Mouse (Mus musculus): Measurements from ENCODE around the gene Zfp335.
A peak's percentile ranks its signal among the peaks of the same experiment; 100 is the strongest.
"Not testable (repeated sequence)": the region's sequence is repeated elsewhere in the genome, so short reads cannot be mapped to it uniquely, and the experiment has no call there.

Gene Zfp335

GRCm38 (mm10) chr2:164891908-164892695 is 19.5 kb downstream of the Zfp335 start:
- peak; percentile 59 for DNase-seq

- no peak for DNase-seq
Observed at GRCm38 (mm10) chr2:164891056-164891834, 20.3 kb downstream of the Zfp335 start.

- DNase-seq, result no peak
Observed at GRCm38 (mm10) chr2:164890411-164891049, 21.0 kb downstream of the Zfp335 start.

GRCm38 (mm10) chr2:164889960-164890359 is 21.6 kb downstream of the Zfp335 start:
- DNase-seq, result no peak

- peak; percentile 23 for DNase-seq
Observed at GRCm38 (mm10) chr2:164888996-164889395, 22.6 kb downstream of the Zfp335 start.

DNA sequence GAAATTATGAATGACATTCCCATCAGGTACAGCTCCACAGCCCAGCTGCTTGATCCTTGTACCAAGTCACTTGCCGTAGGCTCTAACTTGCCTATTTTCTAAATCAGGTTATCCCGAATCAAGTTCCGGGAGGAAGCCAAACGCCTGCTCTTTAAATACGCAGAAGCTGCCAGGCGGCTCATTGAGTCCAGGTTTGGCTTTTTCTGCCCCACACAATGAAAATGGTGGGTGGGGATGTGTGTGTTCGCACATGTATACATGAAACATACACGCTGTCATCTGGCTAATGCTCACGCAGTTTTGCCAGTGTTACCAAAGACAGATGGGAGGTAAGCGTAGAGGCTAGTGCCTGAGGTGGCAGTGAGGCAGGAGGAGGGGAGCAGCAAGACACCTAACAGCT is 24.9 kb downstream of the Zfp335 start:
- DNase-seq, result peak; percentile 5

DNA sequence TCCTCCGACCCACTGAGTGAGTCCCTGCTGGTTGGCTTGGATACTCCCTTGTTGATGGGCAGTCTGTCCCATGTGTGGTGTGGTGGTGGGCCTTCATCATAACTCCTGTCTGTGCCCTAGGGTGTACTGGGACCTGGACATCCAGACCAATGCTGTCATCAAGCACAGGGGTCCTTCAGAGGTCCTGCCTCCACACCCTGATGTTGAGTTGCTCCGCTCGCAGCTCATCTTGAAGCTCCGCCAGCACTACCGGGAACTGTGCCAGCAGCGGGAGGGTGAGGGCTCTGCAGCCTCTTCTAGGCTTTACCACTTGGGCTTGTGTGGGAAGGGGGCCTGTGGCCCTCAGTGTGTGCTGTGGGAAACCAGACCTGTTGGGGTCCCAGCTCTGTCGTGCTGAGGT is 25.8 kb downstream of the Zfp335 start:
- DNase-seq, result peak; percentile 82

DNA sequence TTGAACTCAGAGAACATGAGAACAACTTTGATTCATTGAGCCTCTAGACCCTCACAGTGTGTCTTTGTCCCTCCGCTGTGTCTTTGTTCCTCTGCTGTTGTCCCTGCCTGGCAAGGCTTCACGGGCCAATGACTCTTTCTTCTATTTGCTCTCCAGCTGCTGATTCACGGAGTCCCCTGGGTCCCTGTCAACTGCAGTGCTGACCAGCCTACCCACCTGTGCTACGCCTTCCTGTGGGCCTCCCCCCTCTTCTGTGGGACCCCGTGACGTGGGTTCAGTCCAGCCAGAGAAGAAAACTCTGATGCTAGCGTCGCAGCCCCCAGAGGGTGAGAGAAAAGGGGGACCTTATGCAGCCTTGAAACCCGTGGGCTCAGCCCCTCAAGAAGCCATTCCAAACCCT is 28.9 kb downstream of the Zfp335 start:
- DNase-seq, result no peak

- peak; percentile 92 for DNase-seq
Observed at GRCm38 (mm10) chr2:164879568-164880277, 31.8 kb downstream of the Zfp335 start.

GRCm38 (mm10) chr2:164879228-164879567 is 32.4 kb downstream of the Zfp335 start, which contains the start of gene Pcif1:
Gene Pcif1, plus strand, starts transcription at chr2:164879304.
- DNase-seq, result peak; percentile 95

GRCm38 (mm10) chr2:164878509-164879227 is 32.9 kb downstream of the Zfp335 start:
- peak; percentile 66 for DNase-seq

DNA sequence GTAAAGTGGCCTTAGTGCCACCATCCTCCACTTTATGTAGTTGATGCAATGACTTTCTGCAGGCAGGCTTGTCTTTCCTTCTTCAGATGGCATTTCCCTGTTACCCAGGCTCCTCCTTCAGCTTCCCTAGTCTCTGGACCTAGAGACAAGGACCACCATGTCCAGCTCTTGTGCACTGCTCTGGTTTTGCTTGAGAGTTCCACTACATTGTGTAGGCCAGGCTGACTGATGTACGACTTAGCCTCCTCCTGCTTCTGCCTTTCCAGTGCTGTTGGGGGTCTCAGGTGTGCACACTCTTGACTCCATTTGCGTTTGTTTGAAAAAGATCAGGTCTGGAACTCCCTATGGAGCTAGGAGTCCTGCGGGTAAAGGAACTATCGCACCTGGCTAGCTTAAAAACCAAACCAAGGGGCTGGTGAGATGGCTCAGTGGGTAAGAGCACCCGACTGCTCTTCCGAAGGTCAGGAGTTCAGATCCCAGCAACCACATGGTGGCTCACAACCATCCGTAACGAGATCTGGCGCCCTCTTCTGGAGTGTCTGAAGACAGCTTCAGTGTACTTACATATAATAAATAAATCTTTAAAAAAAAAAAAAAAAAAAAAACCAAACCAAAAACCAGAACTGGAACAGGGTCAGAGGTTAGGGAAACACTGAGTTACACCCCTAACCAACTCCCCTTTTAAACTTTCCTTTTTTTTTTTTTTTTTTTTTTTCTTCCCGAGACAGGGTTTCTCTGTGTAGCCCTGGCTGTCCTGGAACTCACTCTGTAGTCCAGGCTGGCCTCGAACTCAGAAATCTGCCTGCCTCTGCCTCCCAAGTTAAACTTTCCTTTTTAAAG is 34.0 kb downstream of the Zfp335 start:
- not testable (repeated sequence) for DNase-seq

DNA sequence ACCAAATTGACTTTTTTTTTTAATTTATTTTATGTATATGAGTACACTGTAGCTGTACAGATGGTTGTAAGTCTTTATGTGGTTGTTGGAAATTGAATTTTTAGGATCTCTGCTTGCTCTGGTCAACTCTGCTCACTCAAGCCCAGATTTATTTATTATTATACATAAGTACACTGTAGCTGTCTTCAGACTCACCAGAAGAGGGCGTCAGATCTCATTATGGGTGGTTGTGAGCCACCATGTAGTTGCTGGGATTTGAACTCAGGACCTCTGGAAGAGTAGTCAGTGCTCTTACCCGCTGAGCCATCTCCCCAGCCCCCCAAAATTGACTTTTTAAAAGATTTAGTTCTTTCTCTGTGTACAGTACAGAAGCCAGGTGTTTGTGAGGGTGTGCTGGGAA is 35.9 kb downstream of the Zfp335 start:
- not testable (repeated sequence) for DNase-seq

DNA sequence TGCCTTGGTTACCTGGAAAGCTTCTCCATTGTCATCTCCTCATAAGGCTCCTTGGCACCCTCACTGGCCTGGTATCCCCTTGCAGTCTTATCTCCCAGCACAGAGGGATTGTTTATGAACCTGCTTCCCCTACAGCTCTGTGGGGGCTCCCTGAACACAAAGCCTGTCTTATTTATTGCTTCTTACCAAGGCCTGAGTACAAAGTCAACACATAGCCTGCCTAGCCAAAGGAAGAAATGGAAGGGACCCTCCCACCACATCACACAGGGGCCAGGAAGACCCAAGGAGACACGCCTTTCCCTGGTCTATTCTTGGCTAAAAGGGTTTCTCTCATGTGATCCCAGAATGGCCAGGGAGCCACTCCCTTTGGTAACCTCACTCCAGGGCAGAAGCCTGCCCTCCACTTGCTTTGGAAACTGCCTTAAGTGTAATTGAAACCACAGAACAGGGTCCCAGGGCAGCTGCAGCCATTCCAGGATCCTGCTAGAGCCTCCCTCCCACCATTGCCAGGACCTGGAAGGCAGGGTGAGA is 37.3 kb downstream of the Zfp335 start:
- no peak for DNase-seq

DNA sequence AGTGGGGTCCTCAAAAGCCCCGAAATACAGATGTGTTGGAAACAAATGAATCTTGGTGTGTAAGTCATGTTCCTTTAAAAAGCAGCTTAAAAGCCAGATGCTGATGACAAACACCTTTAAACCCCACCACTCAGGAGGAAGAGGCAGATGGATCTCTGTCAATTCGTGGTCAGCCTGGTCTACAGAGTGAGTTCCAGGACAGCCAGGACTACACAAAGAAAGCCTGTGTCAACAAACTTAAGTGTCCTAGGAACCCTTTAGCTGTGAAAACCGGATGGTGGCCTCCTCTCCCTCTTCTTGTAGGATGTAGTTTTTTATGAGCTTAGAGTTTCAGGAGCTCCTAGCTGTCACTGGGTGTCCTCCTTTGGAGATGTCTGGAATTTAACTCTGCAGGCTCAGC is 37.9 kb downstream of the Zfp335 start:
- no peak for DNase-seq

DNA sequence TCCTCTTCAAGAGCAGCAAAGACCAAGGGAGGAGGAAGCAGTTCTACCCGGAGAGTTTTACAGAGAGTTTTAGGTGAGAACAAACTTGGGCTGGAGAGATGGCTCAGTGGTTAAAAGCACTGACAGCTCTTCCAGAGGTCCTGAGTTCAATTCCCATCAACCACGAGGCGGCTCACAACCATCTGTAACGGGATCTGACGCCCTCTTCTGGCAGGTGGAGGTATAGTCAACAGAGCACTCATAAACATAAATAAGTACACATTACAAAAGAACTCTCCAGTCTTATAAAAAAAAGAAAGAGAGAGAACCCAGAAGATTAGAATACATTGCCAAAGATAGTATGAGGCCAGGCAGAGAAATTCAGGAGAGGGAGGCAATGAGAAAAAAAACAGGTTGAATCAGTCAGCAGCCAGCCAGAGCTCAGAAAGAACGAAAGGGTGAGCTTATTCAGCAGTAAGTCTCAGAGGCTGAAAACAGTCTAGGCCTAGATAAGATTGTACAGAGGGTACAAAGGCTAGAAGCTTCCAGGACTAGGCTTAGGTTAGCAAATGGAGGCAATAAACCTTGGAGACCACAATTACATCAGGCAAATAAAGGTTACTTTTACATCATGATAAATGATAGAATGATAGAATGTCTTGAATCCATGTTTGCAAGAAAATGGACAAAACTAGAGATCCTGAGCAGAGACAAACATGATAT is 39.8 kb downstream of the Zfp335 start:
- DNase-seq, result no peak

DNA sequence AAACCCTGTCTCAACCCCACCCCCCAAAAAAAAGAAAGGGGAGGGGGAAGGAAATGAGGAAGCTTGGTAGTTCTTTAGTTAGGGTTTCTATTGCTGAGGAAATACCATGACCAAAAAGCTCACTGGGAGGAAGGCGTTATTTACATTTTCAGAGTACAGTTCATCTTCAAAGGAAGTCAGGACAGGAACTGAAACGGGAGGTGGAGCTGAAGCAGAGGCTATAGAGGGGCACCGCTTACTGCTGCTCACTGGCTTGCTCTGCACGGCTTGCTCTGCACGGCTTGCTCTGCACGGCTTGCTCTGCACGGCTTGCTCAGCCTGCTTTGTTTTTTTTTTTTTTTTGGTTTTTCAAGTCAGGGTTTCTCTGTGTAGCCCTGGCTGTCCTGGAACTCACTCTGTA is 43.1 kb downstream of the Zfp335 start:
- DNase-seq, result no peak

DNA sequence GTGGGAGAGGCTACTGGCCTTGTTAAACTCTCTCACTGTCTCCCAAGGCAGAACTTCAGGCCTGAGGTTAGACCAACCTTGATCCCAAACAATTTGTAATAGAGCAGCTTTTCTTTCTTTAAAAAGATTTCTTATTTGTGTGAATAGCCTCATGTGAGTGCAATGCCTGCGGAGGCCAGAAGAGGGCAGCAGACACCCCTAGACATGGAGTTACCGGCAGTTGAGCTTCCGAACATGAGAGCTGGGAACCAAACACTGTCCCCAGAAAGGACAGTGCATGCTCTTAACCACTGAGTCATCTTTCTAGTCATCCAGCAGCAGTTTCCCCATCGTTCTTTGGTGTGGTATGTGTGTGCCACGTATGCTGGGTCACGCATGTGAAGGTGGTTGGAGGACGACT is 44.0 kb downstream of the Zfp335 start:
- DNase-seq, result no peak

DNA sequence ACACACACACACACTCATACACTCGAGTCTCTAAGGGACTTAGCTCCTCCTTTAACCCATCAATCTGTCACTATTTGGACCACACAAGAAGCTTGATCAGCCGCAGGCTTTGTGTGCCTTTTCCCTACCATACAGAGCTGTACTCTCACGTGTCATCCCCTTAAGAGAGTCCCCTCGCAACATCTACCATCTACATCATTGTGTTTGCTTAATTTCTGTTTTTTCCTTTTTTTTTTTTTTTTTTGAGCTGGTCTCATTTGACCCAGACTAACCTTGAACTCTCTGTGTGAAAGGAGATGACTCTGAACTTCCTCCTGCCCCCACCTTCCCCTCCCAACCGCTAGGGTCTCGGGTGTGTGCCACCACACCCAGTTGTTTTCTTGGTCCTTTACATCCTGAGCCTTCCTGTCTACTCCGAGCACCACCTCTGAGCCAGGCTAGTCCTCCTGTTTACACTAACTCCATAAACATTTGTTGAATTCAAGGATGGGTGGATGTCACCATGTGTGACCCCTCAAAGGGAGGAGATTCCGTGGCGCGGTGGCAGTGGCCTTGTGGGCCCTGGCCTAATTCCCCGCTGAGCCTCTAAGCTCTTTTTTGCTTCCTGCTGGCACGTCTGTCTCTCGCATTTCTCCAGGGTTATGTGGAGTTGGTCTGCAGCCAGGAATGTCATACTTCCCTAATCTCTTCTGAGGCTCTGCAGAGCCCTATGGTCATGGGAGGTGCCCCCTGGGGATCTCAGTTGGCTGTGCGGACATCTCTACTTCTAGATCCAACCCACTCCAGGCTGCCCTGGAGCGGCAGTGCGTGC is 44.6 kb downstream of the Zfp335 start:
- no peak for DNase-seq

DNA sequence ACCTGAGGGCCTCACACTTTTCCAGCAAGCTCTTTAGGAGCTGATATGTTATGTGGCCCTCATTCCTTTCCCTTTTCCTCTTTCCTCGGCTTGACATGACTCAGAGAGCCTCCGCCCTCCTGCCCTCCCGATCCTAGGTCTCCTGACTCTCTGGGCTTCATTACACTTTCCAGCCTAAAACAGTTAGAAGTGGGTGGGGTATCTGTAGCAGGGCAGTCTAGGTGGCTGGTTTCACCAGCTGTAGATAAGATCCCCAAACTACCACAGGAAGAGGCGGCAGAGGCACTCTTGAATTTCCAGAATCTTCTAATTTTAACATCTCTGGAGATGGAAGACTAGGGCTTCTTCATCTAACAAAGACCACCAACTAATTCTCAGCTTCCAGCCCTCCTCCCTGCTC is 47.0 kb downstream of the Zfp335 start:
- DNase-seq, result no peak

All from cerebellum, adult 8-10 months (tissue).